Mouse (Mus musculus): ENCODE measurements around the gene Ssxb6.
"Not testable (repeated sequence)": the region's sequence is repeated elsewhere in the genome, so short reads cannot be mapped to it uniquely, and the experiment has no call there.

Gene Ssxb6

GRCm38 (mm10) chrX:8548155-8548554 lies at the start of gene Ssxb6:
Gene Ssxb6, minus strand, starts transcription at chrX:8548255.
- not testable (repeated sequence) for DNase-seq (ENCODE audit: low read depth, low spot score)

- not testable (repeated sequence) for DNase-seq (ENCODE audit: low read depth, low spot score)
Observed at GRCm38 (mm10) chrX:8591716-8592115, 43.7 kb upstream of the Ssxb6 start, which contains the start of gene Ssxb3. Gene Ssxb3, minus strand, starts transcription at chrX:8591816.

GRCm38 (mm10) chrX:8524854-8525253 lies 23.2 kb downstream of the Ssxb6 start, which contains the start of gene Gm14459:
Gene Gm14459, minus strand, starts transcription at chrX:8524954.
- DNase-seq (ENCODE audit: low read depth, low spot score): no peak
